Mouse (Mus musculus): ENCODE data around the gene Rtkn. TPM values are rescaled to one million over a fixed set of nuclear protein-coding genes. Genes with fewer than 3 reads are reported as not detected.

The Rtkn gene
- polyA plus RNA-seq, 1 experiment: 42.1 TPM

DNA sequence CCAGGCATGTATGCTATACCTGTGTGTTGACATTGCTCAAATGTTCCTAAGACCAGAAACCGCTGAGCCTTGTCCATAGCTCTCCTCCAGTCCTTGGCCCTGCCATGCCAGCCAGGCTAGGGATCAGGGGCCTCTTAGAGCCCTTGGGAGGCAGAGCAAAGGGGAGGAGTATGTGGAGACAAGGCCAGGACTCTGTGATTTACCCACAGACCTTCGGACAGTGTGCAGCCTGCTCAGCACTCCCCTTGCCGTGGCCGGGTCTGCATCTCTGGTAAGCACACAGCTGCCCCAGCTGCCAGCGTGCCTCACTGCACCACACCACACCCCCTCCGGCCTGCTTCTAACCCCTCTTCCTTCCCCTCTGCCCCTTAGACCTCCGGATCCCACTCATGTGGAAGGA is 12.0 kb downstream of the Rtkn start:
- Histone ChIP-seq H3K36me3 (ENCODE audit: control insufficient read depth, insufficient read depth) (peaks cover 37% of the 10 kb centered on the region), H3K4me3 (ENCODE audit: insufficient read depth, poor library complexity, severe bottlenecking) (no peak overlapping the region), H3ac (ENCODE audit: control insufficient read depth, insufficient read length, low read depth) (no peak overlapping the region), H3K79me3 (ENCODE audit: low read depth) (peaks cover 10% of the 10 kb centered on the region), H3K27me3 (ENCODE audit: control insufficient read depth, insufficient read depth, insufficient read length) (no peaks in the 10 kb centered on the region), H3K79me2 (ENCODE audit: control insufficient read depth, insufficient read depth) (peaks cover 40% of the 10 kb centered on the region)
- TF ChIP-seq USF1 (IDR thresholded peaks at IDR 0.05; ENCODE audit: low read depth): no peak
- no peak for TF ChIP-seq CTCF (IDR thresholded peaks at IDR 0.05; ENCODE audit: control insufficient read depth, insufficient read depth, insufficient read length)
- no peak for TF ChIP-seq FOSL1 (IDR thresholded peaks at IDR 0.05; ENCODE audit: insufficient read depth, low read length, poor library complexity, severe bottlenecking)
- no peak for TF ChIP-seq MYOG (IDR thresholded peaks at IDR 0.05; ENCODE audit: control insufficient read depth, extremely low read depth, insufficient read length)

GRCm38 (mm10) chr6:83151721-83152120 is 16.5 kb downstream of the Rtkn start:
- Histone ChIP-seq H3K79me3 (ENCODE audit: low read depth) (peaks cover 2% of the 10 kb centered on the region), H3K27me3 (ENCODE audit: control insufficient read depth, insufficient read depth, insufficient read length) (no peaks in the 10 kb centered on the region), H3ac (ENCODE audit: control insufficient read depth, insufficient read length, low read depth) (no peak overlapping the region), H3K36me3 (ENCODE audit: control insufficient read depth, insufficient read depth) (peaks cover 40% of the 10 kb centered on the region), H3K4me3 (ENCODE audit: insufficient read depth, poor library complexity, severe bottlenecking) (no peak overlapping the region), H3K79me2 (ENCODE audit: control insufficient read depth, insufficient read depth) (peaks cover 5% of the 10 kb centered on the region)
- no peak for TF ChIP-seq MYOD1 (IDR thresholded peaks at IDR 0.05; ENCODE audit: control insufficient read depth, insufficient read length, low read depth)
- no peak for TF ChIP-seq CEBPB (IDR thresholded peaks at IDR 0.05; ENCODE audit: low read depth)
- no peak for TF ChIP-seq USF1 (IDR thresholded peaks at IDR 0.05; ENCODE audit: low read depth)
- TF ChIP-seq CTCF (IDR thresholded peaks at IDR 0.05; ENCODE audit: control insufficient read depth, insufficient read depth, insufficient read length): no peak
- no peak for TF ChIP-seq FOSL1 (IDR thresholded peaks at IDR 0.05; ENCODE audit: insufficient read depth, low read length, poor library complexity, severe bottlenecking)
- TF ChIP-seq MAX (IDR thresholded peaks at IDR 0.05): no peak
- TF ChIP-seq MYOG (IDR thresholded peaks at IDR 0.05; ENCODE audit: control insufficient read depth, extremely low read depth, insufficient read length): no peak

GRCm38 (mm10) chr6:83153038-83153437 is 17.8 kb downstream of the Rtkn start:
- Histone ChIP-seq H3K79me3 (ENCODE audit: low read depth) (peaks cover 2% of the 10 kb centered on the region), H3K4me3 (ENCODE audit: insufficient read depth, poor library complexity, severe bottlenecking) (no peak overlapping the region), H3K27me3 (ENCODE audit: control insufficient read depth, insufficient read depth, insufficient read length) (no peaks in the 10 kb centered on the region), H3K79me2 (ENCODE audit: control insufficient read depth, insufficient read depth) (no peaks in the 10 kb centered on the region), H3K36me3 (ENCODE audit: control insufficient read depth, insufficient read depth) (peaks cover 27% of the 10 kb centered on the region), H3ac (ENCODE audit: control insufficient read depth, insufficient read length, low read depth) (no peak overlapping the region)
- no peak for TF ChIP-seq MYOG (IDR thresholded peaks at IDR 0.05; ENCODE audit: control insufficient read depth, extremely low read depth, insufficient read length)
- TF ChIP-seq CTCF (IDR thresholded peaks at IDR 0.05; ENCODE audit: control insufficient read depth, insufficient read depth, insufficient read length): no peak
- TF ChIP-seq USF1 (IDR thresholded peaks at IDR 0.05; ENCODE audit: low read depth): no peak
- TF ChIP-seq FOSL1 (IDR thresholded peaks at IDR 0.05; ENCODE audit: insufficient read depth, low read length, poor library complexity, severe bottlenecking): no peak
- TF ChIP-seq MYOD1 (IDR thresholded peaks at IDR 0.05; ENCODE audit: control insufficient read depth, insufficient read length, low read depth): no peak
- TF ChIP-seq MAX (IDR thresholded peaks at IDR 0.05): no peak
- TF ChIP-seq CEBPB (IDR thresholded peaks at IDR 0.05; ENCODE audit: low read depth): no peak

- Histone ChIP-seq H3ac (ENCODE audit: control insufficient read depth, insufficient read length, low read depth) (no peak overlapping the region), H3K79me3 (ENCODE audit: low read depth) (peaks cover 2% of the 10 kb centered on the region), H3K79me2 (ENCODE audit: control insufficient read depth, insufficient read depth) (no peaks in the 10 kb centered on the region), H3K27me3 (ENCODE audit: control insufficient read depth, insufficient read depth, insufficient read length) (no peaks in the 10 kb centered on the region), H3K4me3 (ENCODE audit: insufficient read depth, poor library complexity, severe bottlenecking) (no peak overlapping the region), H3K36me3 (ENCODE audit: control insufficient read depth, insufficient read depth) (peaks cover 23% of the 10 kb centered on the region)
- TF ChIP-seq MAX (IDR thresholded peaks at IDR 0.05): no peak
- TF ChIP-seq FOSL1 (IDR thresholded peaks at IDR 0.05; ENCODE audit: insufficient read depth, low read length, poor library complexity, severe bottlenecking): no peak
- no peak for TF ChIP-seq MYOD1 (IDR thresholded peaks at IDR 0.05; ENCODE audit: control insufficient read depth, insufficient read length, low read depth)
- no peak for TF ChIP-seq USF1 (IDR thresholded peaks at IDR 0.05; ENCODE audit: low read depth)
- no peak for TF ChIP-seq MYOG (IDR thresholded peaks at IDR 0.05; ENCODE audit: control insufficient read depth, extremely low read depth, insufficient read length)
- TF ChIP-seq CTCF (IDR thresholded peaks at IDR 0.05; ENCODE audit: control insufficient read depth, insufficient read depth, insufficient read length): no peak
- no peak for TF ChIP-seq CEBPB (IDR thresholded peaks at IDR 0.05; ENCODE audit: low read depth)
Observed at GRCm38 (mm10) chr6:83153485-83153884, 18.2 kb downstream of the Rtkn start.

GRCm38 (mm10) chr6:83155552-83156238 is 20.4 kb downstream of the Rtkn start:
- H3K79me3 ChIP-seq (ENCODE audit: low read depth): peaks cover 2% of the 10 kb centered on the region
- peak overlapping the region; percentile 47 for H3K4me3 ChIP-seq (ENCODE audit: insufficient read depth, poor library complexity, severe bottlenecking)
- H3K27me3 ChIP-seq (ENCODE audit: control insufficient read depth, insufficient read depth, insufficient read length): peaks cover under 1% of the 10 kb centered on the region
- H3K36me3 ChIP-seq (ENCODE audit: control insufficient read depth, insufficient read depth): peaks cover 18% of the 10 kb centered on the region
- TF ChIP-seq MAX (IDR thresholded peaks at IDR 0.05) (no peak), MYOG (IDR thresholded peaks at IDR 0.05; ENCODE audit: control insufficient read depth, extremely low read depth, insufficient read length) (no peak), CEBPB (IDR thresholded peaks at IDR 0.05; ENCODE audit: low read depth) (no peak), CTCF (IDR thresholded peaks at IDR 0.05; ENCODE audit: control insufficient read depth, insufficient read depth, insufficient read length) (no peak), MYOD1 (IDR thresholded peaks at IDR 0.05; ENCODE audit: control insufficient read depth, insufficient read length, low read depth) (no peak), FOSL1 (IDR thresholded peaks at IDR 0.05; ENCODE audit: insufficient read depth, low read length, poor library complexity, severe bottlenecking) (no peak), USF1 (IDR thresholded peaks at IDR 0.05; ENCODE audit: low read depth) (no peak)
- H3K79me2 ChIP-seq (ENCODE audit: control insufficient read depth, insufficient read depth): no peaks in the 10 kb centered on the region
- peak overlapping the region; percentile 65 for H3ac ChIP-seq (ENCODE audit: control insufficient read depth, insufficient read length, low read depth)
